Mouse (Mus musculus) kidney, adult 11 months (tissue): ENCODE results near the gene Dact3.

Experiments used
- DNase-seq: peaks from one replicate; pipeline ENCODE4 v3.0.0; 2022

The Dact3 gene

GRCm38 (mm10) chr7:16918670-16919069, 43.6 kb downstream of the Dact3 start:
- DNase-seq, result no peak

GRCm38 (mm10) chr7:16919395-16920149, 44.5 kb downstream of the Dact3 start:
- no peak for DNase-seq

GRCm38 (mm10) chr7:16920150-16920579, 45.0 kb downstream of the Dact3 start:
- DNase-seq, result no peak

DNA sequence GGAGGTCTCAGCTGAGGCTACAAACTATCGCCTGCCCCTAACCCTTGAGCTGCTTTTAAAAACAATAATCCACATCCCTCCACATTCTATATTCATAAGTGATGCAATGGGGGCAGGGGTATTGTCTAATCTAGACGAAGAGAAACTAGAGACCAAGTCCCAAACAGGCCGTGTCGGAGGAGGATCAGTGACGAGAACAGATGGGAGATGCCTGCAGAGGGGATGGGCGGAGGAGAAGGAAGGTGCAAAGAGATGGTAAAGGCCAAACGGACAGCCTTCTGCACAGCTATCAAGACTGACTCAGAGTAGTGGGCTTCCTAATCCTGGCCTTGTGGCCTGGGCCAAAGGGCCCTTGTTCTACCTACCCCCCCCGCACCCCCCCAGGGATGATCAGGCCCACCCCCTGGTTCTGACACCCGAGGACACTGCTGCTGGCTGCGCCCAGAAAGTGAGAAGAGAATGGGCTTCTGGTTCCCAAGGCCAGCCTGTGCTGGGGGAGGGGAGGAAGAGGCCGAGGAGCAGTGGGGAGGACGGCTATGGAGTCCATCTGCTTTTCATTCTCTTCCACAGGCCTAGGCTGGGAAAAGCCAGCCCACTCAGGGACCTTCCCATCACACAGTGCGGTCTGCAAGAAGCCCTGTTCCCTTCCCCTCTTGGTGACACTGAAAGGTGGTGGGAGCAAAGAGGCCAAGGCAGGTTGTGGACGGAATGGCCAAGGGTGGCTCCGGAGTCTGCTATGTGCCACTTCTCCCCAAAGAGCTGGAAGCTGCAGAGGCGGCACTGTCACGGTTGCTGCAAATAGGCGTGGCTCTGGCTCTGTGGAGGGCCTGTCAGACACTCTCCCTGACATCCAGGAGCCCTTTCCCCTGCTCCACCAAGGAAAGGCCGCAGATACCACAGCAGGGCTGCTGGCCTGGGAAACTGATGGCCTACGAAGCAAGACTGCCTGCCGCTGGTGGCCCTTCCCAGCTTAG, 46.0 kb downstream of the Dact3 start:
- DNase-seq, result no peak

GRCm38 (mm10) chr7:16921881-16922335, 46.8 kb downstream of the Dact3 start:
- DNase-seq, result peak; percentile 64

- DNase-seq, result no peak
Measured at GRCm38 (mm10) chr7:16922360-16922973, 47.4 kb downstream of the Dact3 start.

DNA sequence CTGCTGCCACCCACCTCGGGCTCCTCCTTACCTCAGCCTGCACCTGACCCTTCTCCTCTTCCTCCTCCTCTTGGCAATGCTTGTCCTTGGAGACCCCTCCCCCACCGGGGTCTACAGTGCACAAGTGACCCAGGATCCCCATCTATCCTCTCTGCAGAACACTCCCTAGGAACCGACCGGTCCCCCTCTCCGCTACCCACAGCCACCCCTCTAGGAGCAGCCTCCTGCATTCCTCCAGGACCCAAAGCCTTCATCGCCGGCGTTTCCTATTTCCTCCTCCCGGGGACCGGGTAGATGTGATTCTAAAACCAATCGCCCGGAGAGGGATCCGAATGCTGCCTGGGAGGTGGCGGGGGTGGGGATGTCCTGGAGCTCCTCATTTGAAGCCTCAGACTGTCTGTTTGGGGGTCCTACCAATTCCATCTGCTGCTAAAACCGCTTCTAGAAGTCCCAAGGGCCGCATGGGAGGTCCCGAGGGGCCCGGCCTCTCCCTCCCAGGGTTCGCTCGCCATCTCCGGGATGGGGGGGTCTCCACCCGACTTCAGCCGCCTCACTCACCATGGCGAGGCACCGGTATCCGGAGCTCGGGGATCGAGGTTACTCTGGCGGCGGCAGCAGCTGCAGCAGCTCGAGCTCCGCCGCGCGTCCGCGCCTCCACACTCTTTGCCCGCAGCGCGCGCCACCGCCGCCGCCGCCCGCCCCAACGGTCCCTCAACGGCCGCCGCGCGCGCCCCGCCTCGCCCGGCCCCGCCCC, 48.3 kb downstream of the Dact3 start:
- DNase-seq, result peak; percentile 51

- peak; percentile 99 for DNase-seq
Measured at GRCm38 (mm10) chr7:16924037-16924834, 49.1 kb downstream of the Dact3 start, which contains the start of gene Calm3. Gene Calm3 (minus strand): TSS chr7:16924114.

- DNase-seq, result no peak
Measured at GRCm38 (mm10) chr7:16928341-16928740, 53.2 kb downstream of the Dact3 start.

- DNase-seq, result no peak
Measured at GRCm38 (mm10) chr7:16930850-16931249, 55.7 kb downstream of the Dact3 start.

GRCm38 (mm10) chr7:16931968-16932627, 57.0 kb downstream of the Dact3 start:
- peak; percentile 67 for DNase-seq

- no peak for DNase-seq
Measured at GRCm38 (mm10) chr7:16932704-16933577, 57.8 kb downstream of the Dact3 start.
